Mouse (Mus musculus) embryonic fibroblast, embryonic 13.5 days (primary cell): ENCODE results near the gene Pgbd5. TPM values are rescaled to one million over a fixed set of nuclear protein-coding genes. Genes with fewer than 3 reads are reported as not detected.

Source experiments
- H3K27ac ChIP-seq: 2 replicates; pipeline ENCODE4 v1.5.1; 2012; ENCODE audit warnings: low read length, control low read depth, inconsistent platforms; ENCODE audit not compliant: insufficient read depth
- H3K4me1 ChIP-seq: 2 replicates; pipeline ENCODE4 v1.6.1; 2011; ENCODE audit warnings: low read length; ENCODE audit not compliant: control insufficient read depth, insufficient read depth
- H3K4me3 ChIP-seq: 2 replicates; pipeline ENCODE4 v1.5.1; 2011; ENCODE audit warnings: mild to moderate bottlenecking, control low read depth, low read length; ENCODE audit not compliant: insufficient read depth
- CTCF ChIP-seq: IDR thresholded peaks from 2 replicates; pipeline ENCODE4 v1.5.1; 2011; ENCODE audit warnings: mild to moderate bottlenecking, control low read depth, low read length, moderate library complexity, borderline replicate concordance; ENCODE audit not compliant: insufficient read depth
- POLR2A ChIP-seq: IDR thresholded peaks from 2 replicates; pipeline ENCODE4 v1.6.1; 2011; ENCODE audit warnings: low read depth, mild to moderate bottlenecking, control low read depth, low read length, moderate library complexity
- polyA plus RNA-seq: library from polyadenylated mRNA; stranded (reverse); fragments of >200 nt; gene quantifications from 2 replicates; pipeline ENCODE4 v1.2.4, GENCODE M21; 2011; ENCODE audit warnings: low read depth; ENCODE audit not compliant: missing spikeins, insufficient read length

Pgbd5 gene
- polyA plus RNA-seq, 1 experiment, result 0.42 TPM

GRCm38 (mm10) chr8:124349663-124350062 is 89.8 kb downstream of the Pgbd5 start:
- no peak overlapping the region for H3K27ac ChIP-seq
- TF ChIP-seq CTCF (peak; percentile 64; the same call in 1 of the 2 replicates), POLR2A (no peak)
- peaks cover 6% of the 10 kb centered on the region for H3K4me1 ChIP-seq
- H3K4me3 ChIP-seq, result no peak overlapping the region

- Histone ChIP-seq H3K27ac (no peak overlapping the region), H3K4me3 (no peak overlapping the region), H3K4me1 (peaks cover 6% of the 10 kb centered on the region)
- TF ChIP-seq POLR2A (no peak), CTCF (no peak)
Measured at GRCm38 (mm10) chr8:124348087-124348486, 91.4 kb downstream of the Pgbd5 start.

- no peak overlapping the region for H3K4me3 ChIP-seq
- TF ChIP-seq CTCF (peak; percentile 84), POLR2A (no peak)
- H3K27ac ChIP-seq, result peak overlapping the region; percentile 44
- H3K4me1 ChIP-seq, result peaks cover 6% of the 10 kb centered on the region
Measured at GRCm38 (mm10) chr8:124346852-124347523, 92.5 kb downstream of the Pgbd5 start.

- H3K27ac ChIP-seq, result no peak overlapping the region
- no peak overlapping the region for H3K4me3 ChIP-seq
- no peak for TF ChIP-seq CTCF
- no peak for TF ChIP-seq POLR2A
- H3K4me1 ChIP-seq, result peaks cover 9% of the 10 kb centered on the region
Measured at GRCm38 (mm10) chr8:124345098-124345497, 94.4 kb downstream of the Pgbd5 start.

GRCm38 (mm10) chr8:124343991-124344390 is 95.5 kb downstream of the Pgbd5 start:
- Histone ChIP-seq H3K4me3 (no peak overlapping the region), H3K27ac (no peak overlapping the region), H3K4me1 (peaks cover 12% of the 10 kb centered on the region)
- TF ChIP-seq POLR2A (no peak), CTCF (no peak)

- H3K4me3 ChIP-seq, result no peak overlapping the region
- TF ChIP-seq CTCF (no peak), POLR2A (no peak)
- no peak overlapping the region for H3K27ac ChIP-seq
- H3K4me1 ChIP-seq, result peaks cover 12% of the 10 kb centered on the region
Measured at GRCm38 (mm10) chr8:124343151-124343550, 96.3 kb downstream of the Pgbd5 start.

- no peak for TF ChIP-seq CTCF
- TF ChIP-seq POLR2A, result no peak
- Histone ChIP-seq H3K27ac (no peak overlapping the region), H3K4me1 (peaks cover 6% of the 10 kb centered on the region), H3K4me3 (no peak overlapping the region)
Measured at GRCm38 (mm10) chr8:124340360-124341068, 98.9 kb downstream of the Pgbd5 start.

- H3K4me1 ChIP-seq, result peaks cover 6% of the 10 kb centered on the region
- TF ChIP-seq CTCF, result no peak; the same call in 1 of the 2 replicates
- TF ChIP-seq POLR2A, result no peak
- H3K27ac ChIP-seq, result no peak overlapping the region
- no peak overlapping the region for H3K4me3 ChIP-seq
Measured at GRCm38 (mm10) chr8:124339742-124340141, 99.7 kb downstream of the Pgbd5 start.

- TF ChIP-seq POLR2A, result no peak
- no peak for TF ChIP-seq CTCF
- peaks cover 6% of the 10 kb centered on the region for H3K4me1 ChIP-seq
- no peak overlapping the region for H3K4me3 ChIP-seq
- no peak overlapping the region for H3K27ac ChIP-seq
Measured at GRCm38 (mm10) chr8:124336302-124336701, 103.2 kb downstream of the Pgbd5 start.

GRCm38 (mm10) chr8:124331706-124332105 is 107.8 kb downstream of the Pgbd5 start:
- peaks cover 8% of the 10 kb centered on the region for H3K4me1 ChIP-seq
- H3K27ac ChIP-seq, result no peak overlapping the region
- H3K4me3 ChIP-seq, result no peak overlapping the region
- no peak for TF ChIP-seq POLR2A
- TF ChIP-seq CTCF, result no peak
